Mouse (Mus musculus) lung, postnatal 14 days (tissue): ENCODE measurements at regions not wholly inside any gene's neighbourhood (a gene's known extent, or its start where the extent isn't known, plus 50 kb on each side); places are given as distances from the start of the nearest gene placed in this dataset.

Experiments
- DNase-seq: peaks from one replicate; pipeline ENCODE4 v3.0.0; 2021

DNA sequence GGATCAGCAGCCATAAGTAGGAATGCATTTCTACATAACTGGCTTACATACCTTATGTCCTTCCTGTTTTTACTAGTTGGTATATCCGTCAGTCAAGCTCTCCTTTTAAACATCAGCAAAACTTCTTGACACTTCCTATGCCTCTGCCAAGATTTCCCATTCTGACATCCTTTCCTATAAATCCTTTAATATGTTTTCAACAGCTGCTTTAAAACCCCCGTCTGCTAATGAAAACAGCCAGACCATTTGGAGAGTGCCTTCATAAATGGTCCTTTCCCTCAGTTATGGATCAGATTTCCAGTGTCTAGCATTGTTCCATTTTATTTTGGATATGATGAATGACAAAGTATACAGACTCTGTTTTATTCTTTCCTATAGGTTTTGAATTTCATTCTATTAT, 270.7 kb upstream of the Rgmb start:
- no peak for DNase-seq

DNA sequence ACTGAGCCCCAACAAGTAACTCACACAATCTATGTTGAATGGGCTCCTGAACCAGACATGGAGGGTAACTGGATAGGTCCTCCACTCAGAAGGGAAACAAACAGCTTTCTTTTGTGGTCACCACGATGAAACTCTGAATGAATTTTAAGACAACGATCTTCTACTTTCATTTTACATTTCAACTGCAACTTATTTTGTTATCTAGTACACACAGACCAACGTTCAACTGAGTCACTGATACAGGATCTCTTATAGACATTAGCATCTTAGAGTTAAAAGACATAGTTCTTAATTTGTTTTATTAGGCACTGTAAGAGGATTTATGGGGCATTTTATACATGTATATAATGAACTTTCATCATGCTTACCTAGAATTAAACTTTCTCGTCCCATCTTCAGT, 262.1 kb upstream of the Rgmb start:
- DNase-seq = no peak

DNA sequence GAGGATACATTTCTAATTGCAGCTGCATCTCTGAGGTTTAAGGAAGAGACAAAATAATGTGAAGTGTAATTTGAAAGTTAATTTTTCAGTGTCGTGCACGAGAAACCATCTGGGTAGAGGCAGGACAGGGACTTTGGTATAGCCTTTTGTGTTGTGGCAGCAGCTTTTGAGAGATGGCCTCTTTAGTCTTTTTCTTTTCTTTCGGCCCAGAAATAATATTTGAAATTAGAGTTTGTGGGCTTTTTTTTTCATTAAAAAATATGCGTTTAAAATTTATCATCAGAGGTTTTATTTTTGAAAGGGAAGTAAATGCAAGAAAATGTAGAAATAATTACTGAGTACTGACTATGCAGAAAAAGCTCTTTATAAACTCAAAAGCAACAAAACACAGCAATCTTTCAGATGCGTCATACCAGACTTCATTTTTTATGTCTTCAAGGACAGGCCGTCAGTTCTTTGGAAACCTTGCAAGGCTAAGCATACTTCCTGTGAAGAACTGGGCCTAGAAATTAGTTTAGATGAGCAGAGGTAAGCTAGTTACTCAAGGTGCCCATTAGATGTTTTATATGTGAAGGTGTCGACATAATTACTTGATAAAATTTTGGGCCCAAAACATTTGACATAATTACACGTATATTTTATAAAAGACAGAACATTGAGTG, 258.9 kb upstream of the Rgmb start:
- no peak for DNase-seq

DNA sequence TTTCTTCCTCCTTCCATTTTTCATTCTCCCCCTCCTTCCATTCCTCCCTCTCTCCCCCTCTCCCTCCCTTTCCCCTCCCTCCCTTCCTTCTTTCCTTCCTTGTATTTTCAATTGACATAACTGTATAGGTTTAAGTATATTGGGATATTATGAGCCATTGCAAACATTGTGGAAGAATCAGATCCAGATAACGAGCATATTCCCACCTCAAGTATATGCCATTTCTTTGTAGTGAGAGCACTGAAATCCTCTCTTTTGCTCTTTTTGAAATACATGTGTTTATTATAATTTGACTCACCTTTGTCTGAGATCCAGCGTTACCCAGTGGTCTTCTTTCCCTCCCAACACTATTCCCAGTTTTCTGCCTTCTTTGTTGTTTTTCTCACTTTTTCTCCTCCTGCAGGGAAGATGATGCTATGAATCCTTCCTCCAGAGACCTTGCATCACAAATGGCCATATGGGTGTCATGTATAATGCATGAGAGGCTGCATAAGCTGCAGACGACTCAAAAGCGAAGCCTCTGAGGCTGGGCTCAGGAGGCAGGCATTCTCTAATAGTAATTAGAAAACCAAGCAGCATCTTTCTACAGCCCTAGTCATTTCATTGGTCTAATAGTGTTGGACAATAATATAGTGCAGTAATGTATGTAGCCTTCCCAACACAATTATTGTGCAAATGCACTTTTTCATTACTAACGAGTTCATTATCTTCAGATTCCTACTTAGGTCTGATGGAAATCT, 258.2 kb upstream of the Rgmb start:
- no peak for DNase-seq

DNA sequence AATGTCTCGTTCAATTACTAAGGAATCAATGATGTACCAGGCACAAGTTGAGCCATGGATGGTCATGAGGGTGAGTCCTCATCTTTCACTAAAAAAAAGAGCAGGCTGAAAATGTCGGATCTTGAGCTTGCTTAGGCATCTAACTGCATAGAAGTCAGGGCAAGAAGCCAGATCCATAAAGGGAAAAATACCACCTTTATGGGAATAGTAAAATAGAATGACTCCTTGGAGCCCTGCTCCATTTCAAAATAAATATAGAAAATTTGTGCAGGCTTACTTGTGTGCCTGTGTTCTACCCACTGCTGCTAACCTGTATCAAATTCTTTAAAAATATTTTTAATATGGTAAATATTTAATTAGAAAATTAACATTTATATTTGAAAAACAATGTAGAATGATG, 256.2 kb upstream of the Rgmb start:
- DNase-seq = no peak

GRCm38 (mm10) chr17:16082842-16083241, 252.0 kb upstream of the Rgmb start:
- DNase-seq = no peak

DNA sequence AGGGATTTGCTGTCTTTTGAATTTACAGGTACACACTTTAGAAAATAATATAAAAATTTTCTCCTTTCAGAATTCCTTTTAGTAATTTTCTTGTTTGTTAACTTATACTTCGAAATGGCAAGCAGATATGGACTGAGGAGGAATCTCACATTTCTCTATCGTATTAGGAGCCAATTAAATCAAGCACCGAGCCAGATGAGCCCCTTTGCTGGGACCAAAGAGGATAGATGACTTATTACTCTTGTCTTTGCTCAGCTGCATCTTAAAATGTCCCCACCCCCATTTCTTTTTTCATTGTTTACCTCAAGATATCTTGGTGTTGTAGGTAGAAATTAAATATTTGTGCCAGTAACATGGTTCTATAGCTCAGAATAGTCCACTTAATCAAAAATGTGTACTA, 247.7 kb upstream of the Rgmb start:
- no peak for DNase-seq

DNA sequence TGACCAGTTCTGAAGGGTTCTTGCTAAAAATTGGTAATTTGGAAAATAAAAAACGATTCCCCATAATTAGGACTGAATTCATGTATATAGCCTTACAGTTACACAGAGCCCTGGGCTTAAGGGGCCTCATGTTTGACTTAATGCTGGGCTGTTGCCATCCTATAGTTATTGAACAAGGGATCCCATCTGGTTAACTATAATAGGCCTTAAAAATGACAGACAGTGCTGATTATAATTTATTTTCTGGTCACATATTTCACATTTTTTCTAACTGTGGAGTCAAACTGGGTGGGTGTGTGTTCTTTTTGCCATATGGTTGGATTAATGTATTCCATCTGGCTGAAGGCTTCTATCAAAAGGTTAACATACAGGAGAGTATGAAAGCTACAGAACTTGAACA, 238.5 kb upstream of the Rgmb start:
- no peak for DNase-seq

- DNase-seq = no peak
Observed at GRCm38 (mm10) chr17:16067858-16068257, 237.0 kb upstream of the Rgmb start.

GRCm38 (mm10) chr17:16054481-16054880, 223.6 kb upstream of the Rgmb start:
- DNase-seq = no peak

DNA sequence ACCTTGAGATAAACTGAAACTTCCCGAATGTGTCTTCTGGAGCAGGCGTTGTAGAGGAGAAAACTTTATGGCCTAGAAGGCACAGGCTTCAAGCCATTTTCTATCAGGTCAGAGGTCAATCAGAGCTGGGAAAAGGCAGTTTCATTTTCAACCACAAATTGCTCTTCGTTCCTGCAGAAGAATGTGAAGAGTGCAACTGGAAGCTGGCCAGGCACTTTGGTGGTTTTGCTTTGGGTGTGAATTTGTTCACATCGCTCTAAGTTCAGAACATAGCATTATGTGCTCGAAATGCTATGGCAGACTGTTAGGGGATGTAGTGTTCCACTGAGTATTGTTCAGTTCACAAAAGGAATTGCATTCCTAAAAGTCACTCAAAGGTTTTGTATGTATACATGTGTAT, 220.9 kb upstream of the Rgmb start:
- peak; percentile 80 for DNase-seq

DNA sequence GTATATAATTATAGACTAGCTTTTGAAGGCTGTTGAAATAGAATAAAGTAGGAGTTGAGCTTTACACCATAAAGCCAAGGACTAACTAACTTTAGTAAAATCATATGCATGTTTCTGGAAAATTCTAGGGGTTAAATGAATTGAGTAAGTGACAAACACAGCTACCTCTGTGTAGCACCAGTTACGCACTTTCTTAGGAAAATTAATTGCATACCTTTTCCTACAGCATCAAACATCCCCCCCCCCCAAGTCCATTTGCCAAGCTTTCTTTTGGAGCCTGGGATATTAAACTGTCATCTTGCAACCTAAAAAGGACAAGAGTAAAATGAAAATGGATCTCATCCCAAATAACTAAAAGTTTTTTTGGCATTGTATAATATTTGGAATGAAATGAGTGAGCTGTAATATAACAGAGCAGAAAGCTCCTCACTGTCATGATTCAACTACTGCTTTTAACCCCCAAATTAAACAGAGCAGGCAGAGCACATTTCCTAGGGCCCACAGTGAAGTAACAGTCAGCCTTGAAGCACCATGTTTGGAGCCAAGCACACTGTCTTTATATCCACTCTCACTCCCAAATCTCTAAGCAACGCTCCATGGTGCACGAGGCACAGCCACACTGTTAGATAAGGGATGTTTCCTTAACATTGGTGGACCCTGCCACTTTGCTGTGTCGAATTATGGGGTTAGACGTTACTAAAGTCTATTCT, 210.9 kb upstream of the Rgmb start:
- no peak for DNase-seq

DNA sequence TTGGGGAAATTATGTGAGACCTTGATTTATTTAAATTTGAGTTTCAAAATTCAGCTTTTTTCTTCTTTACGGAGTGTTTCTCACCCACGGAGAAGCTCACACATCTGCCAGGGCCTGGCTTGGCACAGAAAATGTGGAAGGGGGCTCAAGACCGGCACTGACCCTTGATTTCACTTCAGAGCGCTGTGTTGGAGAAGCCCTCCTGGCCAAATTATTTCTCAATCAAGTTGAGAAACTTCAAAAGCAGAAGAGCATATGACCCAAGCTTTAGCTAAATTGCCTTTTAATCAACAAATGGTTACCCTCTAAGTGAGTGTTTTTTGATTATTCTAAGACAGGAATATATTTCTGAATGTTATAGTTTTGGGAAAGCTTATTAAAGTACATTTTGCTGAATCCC, 197.2 kb upstream of the Rgmb start:
- DNase-seq = no peak

DNA sequence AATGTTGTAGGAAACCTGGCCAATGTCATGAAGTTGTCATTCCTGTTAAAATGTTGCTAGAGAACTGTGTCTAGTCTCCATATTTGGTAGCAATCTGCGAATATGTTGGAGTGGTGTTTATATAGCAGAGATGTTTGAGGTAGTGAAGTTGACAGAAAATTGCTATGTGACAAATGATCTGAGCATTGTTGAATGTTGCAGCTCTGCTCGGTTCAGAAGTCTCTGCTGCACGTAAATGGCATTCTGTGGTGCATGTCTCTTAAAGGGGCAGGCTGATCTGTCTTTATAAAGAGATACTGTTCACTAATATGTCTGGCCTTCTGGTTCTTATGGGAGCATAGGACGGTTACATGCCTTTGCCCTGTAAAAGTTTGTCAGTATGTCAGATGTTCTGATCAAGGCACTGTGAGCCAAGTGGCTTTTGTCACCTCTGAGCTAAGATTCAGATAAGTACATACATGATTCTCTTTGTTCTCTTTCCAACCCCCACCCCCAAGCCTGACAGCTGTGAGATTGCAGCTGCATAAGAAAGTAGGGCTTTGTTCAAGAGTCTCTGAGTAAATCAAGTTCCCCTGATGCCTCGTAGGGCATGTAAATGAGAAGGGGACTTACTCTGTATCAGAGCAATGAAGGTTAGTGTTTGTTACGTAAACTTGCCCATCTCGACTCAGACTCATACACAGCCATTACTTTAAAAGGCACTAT, 174.2 kb upstream of the Rgmb start:
- no peak for DNase-seq

GRCm38 (mm10) chr17:16004002-16004401, 173.2 kb upstream of the Rgmb start:
- DNase-seq = no peak

- DNase-seq = no peak
Observed at GRCm38 (mm10) chr17:15998771-15999170, 167.9 kb upstream of the Rgmb start.

GRCm38 (mm10) chr17:15997289-15997688, 166.4 kb upstream of the Rgmb start:
- DNase-seq = peak; percentile 3

GRCm38 (mm10) chr17:15995493-15995892, 164.7 kb upstream of the Rgmb start:
- DNase-seq = no peak

GRCm38 (mm10) chr17:15993361-15994287, 162.8 kb upstream of the Rgmb start:
- peak; percentile 33 for DNase-seq

- DNase-seq = no peak
Observed at GRCm38 (mm10) chr17:15991916-15992315, 161.1 kb upstream of the Rgmb start.

DNA sequence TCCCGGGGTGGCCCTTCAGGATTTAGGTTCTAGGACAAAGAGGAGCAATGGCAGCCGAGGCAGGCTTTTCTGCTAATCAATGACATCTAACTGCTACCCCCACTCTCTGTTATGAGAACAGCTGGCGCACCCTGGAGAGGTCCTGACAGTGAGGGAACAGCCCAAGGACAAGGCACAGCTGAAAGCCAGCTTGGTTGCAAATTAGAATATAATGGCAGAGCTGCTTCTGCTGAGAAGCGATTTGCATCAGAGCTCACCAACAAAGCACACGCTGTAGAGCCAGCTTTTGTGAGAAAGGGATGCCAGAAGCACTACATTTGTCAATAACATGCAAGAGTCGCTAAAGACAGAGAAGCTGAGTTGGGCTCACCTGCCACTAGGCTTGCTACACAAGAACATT, 159.5 kb upstream of the Rgmb start:
- no peak for DNase-seq

GRCm38 (mm10) chr17:15981558-15981957, 150.7 kb upstream of the Rgmb start:
- DNase-seq = no peak
